Mouse (Mus musculus): ENCODE measurements around the gene Arhgap29.

- no peak for TF ChIP-seq CTCF (IDR thresholded peaks at IDR 0.05; ENCODE audit: low read depth)
- TF ChIP-seq EP300 (IDR thresholded peaks at IDR 0.05; ENCODE audit: low read depth): no peak
These were observed 58.0 kb downstream of the Arhgap29 start for GRCm38 (mm10) chr3:122010292-122010691.
